Mouse (Mus musculus): ENCODE data around the gene B3galt4. TPM values are rescaled to one million over a fixed set of nuclear protein-coding genes. Genes with fewer than 3 reads are reported as not detected.
A peak's percentile ranks its signal among the peaks of the same experiment; 100 is the strongest.

Gene B3galt4
- total and polyA plus RNA-seq, 3 experiments, result 2.2 to 2.9 TPM; not detected in 1

DNA sequence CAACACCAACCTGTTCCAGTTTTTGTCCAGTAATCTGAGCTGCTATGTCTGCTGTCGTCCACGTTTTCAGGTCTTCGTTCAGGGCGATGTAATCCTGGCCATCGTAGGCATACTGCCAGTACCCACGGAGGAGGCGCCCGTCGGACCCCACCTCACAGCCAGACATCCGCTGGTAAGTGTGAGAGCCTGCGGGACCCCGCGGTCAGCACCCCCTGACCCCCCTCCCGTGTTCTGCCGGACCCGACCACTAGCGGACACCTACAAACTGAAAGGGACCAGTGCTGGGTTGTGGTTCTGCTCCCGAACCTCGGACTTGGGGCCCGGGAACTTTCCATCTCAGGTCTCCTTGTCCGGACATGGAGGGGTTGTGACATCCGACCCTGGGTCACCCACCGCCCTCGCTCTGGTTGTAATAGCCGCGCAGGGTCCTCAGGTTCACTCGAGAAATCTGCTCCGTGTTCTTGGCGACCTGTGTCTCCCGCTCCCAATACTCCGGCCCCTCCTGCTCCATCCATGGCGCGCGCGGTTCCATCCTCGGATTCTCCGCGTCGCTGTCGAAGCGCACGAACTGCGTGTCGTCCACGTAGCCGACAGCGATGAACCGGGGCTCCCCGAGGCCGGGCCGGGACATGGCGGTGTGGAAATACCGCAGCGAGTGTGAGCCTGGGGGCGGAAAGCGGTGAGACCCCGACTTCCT lies 26.7 kb upstream of the B3galt4 start:
- TF ChIP-seq POLR2A (IDR thresholded peaks at IDR 0.05; ENCODE audit: control insufficient read depth in 1 of 2, insufficient read depth in 1 of 2, low read depth in 1 of 2, low read length in 2 of 2, poor library complexity in 1 of 2) (no peak), TCF12 (IDR thresholded peaks at IDR 0.05; ENCODE audit: low read depth, low read length) (no peak), CHD2 (IDR thresholded peaks at IDR 0.05; ENCODE audit: low read length) (no peak), GATA1 (IDR thresholded peaks at IDR 0.05; ENCODE audit: low read depth, low read length) (no peak), POLR2AphosphoS2 (IDR thresholded peaks at IDR 0.05; ENCODE audit: low read length) (no peak), SMC3 (IDR thresholded peaks at IDR 0.05; ENCODE audit: low read depth, low read length) (no peak), UBTF (IDR thresholded peaks at IDR 0.05; ENCODE audit: borderline replicate concordance, insufficient read depth, low read depth, low read length) (no peak), E2F4 (IDR thresholded peaks at IDR 0.05; ENCODE audit: borderline replicate concordance, low read depth, low read length) (no peak), ZKSCAN1 (IDR thresholded peaks at IDR 0.05; ENCODE audit: low read depth, low read length) (no peak), POLR2AphosphoS5 (IDR thresholded peaks at IDR 0.05; ENCODE audit: borderline replicate concordance, low read depth, low read length) (no peak), SIN3A (IDR thresholded peaks at IDR 0.05; ENCODE audit: low read length) (no peak), MAZ (IDR thresholded peaks at IDR 0.05; ENCODE audit: low read depth, low read length) (no peak), TBP (IDR thresholded peaks at IDR 0.05; ENCODE audit: low read depth, low read length) (no peak), RCOR1 (IDR thresholded peaks at IDR 0.05; ENCODE audit: low read depth, low read length) (no peak), ELF1 (IDR thresholded peaks at IDR 0.05; ENCODE audit: low read depth, low read length) (no peak), NRF1 (IDR thresholded peaks at IDR 0.05; ENCODE audit: insufficient read depth, low read depth, low read length, poor library complexity, severe bottlenecking) (no peak), KAT2A (conservative IDR thresholded peaks at IDR 0.05; ENCODE audit: low read depth, low read length) (no peak), ZMIZ1 (IDR thresholded peaks at IDR 0.05; ENCODE audit: low read depth, low read length) (no peak), ETS1 (IDR thresholded peaks at IDR 0.05; ENCODE audit: low read depth, low read length) (no peak)
- Histone ChIP-seq H3K9ac (ENCODE audit: control insufficient read depth, low read depth, low read length, poor library complexity, severe bottlenecking) (peak overlapping the region; percentile 54), H3K4me3 (ENCODE audit: control insufficient read depth in 1 of 2, insufficient read depth in 1 of 2, low read depth in 2 of 2, low read length in 2 of 2) (peak overlapping the region; percentile 37 to 59; a peak in 3 of 4 replicates), H3K4me1 (ENCODE audit: control insufficient read depth in 1 of 2, insufficient read depth in 2 of 2, low read length in 2 of 2) (no peaks in the 10 kb centered on the region), H3K27ac (ENCODE audit: control insufficient read depth, low read depth, low read length) (no peak overlapping the region), H3K27me3 (ENCODE audit: control insufficient read depth in 1 of 2, insufficient read depth in 2 of 2, low read length in 2 of 2) (peaks cover 1% of the 10 kb centered on the region in 2 experiments; a peak in 2 of 4 replicates), H3K36me3 (ENCODE audit: control insufficient read depth in 1 of 2, insufficient read depth in 2 of 2, low read length in 2 of 2) (no peaks in the 10 kb centered on the region), H3K9me3 (replicated peaks; ENCODE audit: insufficient read depth, low read length) (no peaks in the 10 kb centered on the region), H3K79me2 (ENCODE audit: control insufficient read depth, insufficient read depth, low read length, poor library complexity) (no peaks in the 10 kb centered on the region)
- no peak for DNase-seq (ENCODE audit: low read depth, low spot score)

DNA sequence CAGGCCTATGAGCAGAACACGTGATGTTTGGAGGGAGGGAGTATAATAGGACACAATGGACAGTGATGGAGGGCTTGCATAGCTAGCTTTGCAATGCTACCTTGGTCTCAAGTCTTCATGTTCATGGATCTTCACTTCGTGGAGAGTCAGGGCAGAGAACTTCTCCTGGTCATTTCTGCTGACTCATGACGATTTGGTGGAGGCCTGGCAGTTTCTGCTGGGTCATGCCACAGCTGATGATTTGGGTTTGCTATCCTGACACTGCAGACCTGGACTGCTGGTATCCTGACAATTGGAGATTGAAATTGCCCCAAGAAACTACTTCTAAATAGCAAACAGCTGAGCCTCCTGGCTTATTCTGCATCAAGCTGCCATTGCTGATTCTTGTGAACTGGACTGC lies 22.3 kb upstream of the B3galt4 start:
- Histone ChIP-seq H3K4me1 (ENCODE audit: control insufficient read depth in 1 of 2, insufficient read depth in 2 of 2, low read length in 2 of 2) (no peaks in the 10 kb centered on the region), H3K4me3 (ENCODE audit: control insufficient read depth in 1 of 2, insufficient read depth in 1 of 2, low read depth in 2 of 2, low read length in 2 of 2) (no peak overlapping the region), H3K36me3 (ENCODE audit: control insufficient read depth in 1 of 2, insufficient read depth in 2 of 2, low read length in 2 of 2) (no peaks in the 10 kb centered on the region), H3K27ac (ENCODE audit: control insufficient read depth, low read depth, low read length) (no peak overlapping the region), H3K9me3 (replicated peaks; ENCODE audit: insufficient read depth, low read length) (no peaks in the 10 kb centered on the region), H3K79me2 (ENCODE audit: control insufficient read depth, insufficient read depth, low read length, poor library complexity) (no peaks in the 10 kb centered on the region), H3K9ac (ENCODE audit: control insufficient read depth, low read depth, low read length, poor library complexity, severe bottlenecking) (no peak overlapping the region), H3K27me3 (ENCODE audit: control insufficient read depth in 1 of 2, insufficient read depth in 2 of 2, low read length in 2 of 2) (peaks cover 0 to 1% of the 10 kb centered on the region in 2 experiments; a peak in 1 of 4 replicates)
- no peak for DNase-seq (ENCODE audit: low read depth, low spot score)
- no peak for TF ChIP-seq USF2 (IDR thresholded peaks at IDR 0.05; ENCODE audit: borderline replicate concordance in 1 of 2, insufficient read depth in 1 of 2, low read depth in 1 of 2, low read length in 2 of 2)
- no peak for TF ChIP-seq CHD2 (IDR thresholded peaks at IDR 0.05; ENCODE audit: low read length)
- no peak for TF ChIP-seq KAT2A (conservative IDR thresholded peaks at IDR 0.05; ENCODE audit: low read depth, low read length)
- TF ChIP-seq UBTF (IDR thresholded peaks at IDR 0.05; ENCODE audit: borderline replicate concordance, insufficient read depth, low read depth, low read length), result no peak
- TF ChIP-seq TCF12 (IDR thresholded peaks at IDR 0.05; ENCODE audit: low read depth, low read length), result no peak
- TF ChIP-seq BHLHE40 (IDR thresholded peaks at IDR 0.05; ENCODE audit: borderline replicate concordance, low read depth, low read length), result no peak
- no peak for TF ChIP-seq NRF1 (IDR thresholded peaks at IDR 0.05; ENCODE audit: insufficient read depth, low read depth, low read length, poor library complexity, severe bottlenecking)
